Mouse (Mus musculus): Measurements from ENCODE around the gene Samd4. TPM values are rescaled to one million over a fixed set of nuclear protein-coding genes. Genes with fewer than 3 reads are reported as not detected.

Samd4 gene
- total and polyA plus RNA-seq, 3 experiments, result 0.22 TPM; not detected in 2

DNA sequence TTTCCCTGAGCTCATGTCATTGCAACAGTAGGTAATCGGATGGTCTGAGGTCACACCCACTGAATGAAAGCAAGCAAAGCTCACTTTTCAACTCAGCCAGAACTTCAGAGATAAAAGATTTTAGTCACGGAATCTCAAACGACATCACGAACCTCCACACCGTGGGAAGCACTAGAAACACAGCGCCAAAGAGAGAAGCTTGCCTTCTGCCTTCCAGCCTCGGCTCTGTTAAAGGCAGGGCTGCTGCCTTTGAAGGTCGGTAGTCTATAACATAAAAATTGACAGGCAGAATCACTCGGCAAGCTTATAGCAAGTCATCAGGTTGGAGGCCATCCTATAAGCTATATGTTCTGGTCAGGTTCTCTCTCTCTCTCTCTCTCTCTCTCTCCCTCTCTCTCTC lies 92.2 kb downstream of the Samd4 start:
- Histone ChIP-seq H3K36me3 (replicated peaks) (no peaks in the 10 kb centered on the region), H3K9me3 (replicated peaks) (no peaks in the 10 kb centered on the region)
- DNase-seq (ENCODE audit: low spot score), result no peak

DNA sequence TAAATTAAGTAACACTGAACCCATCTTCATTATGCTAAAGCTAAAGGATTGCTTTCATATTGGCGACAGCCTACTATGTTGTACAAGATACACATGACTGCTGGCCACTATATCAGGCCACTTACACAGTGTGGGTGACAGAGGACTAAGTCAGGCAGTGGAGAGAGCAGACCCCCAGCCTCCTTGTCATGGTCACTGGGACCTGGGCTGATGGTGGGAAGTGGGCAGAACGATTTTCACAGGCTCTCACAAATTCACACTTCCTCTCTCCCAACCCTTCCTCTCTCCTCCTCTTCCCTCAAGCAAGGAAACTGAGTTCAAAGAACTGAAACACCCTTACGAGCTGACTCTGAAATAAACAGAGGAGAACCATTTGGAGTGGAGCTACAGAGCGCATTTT lies 93.3 kb downstream of the Samd4 start:
- Histone ChIP-seq H3K36me3 (replicated peaks) (no peaks in the 10 kb centered on the region), H3K27me3 (ENCODE audit: insufficient read depth, low read length) (peaks cover 5% of the 10 kb centered on the region; the same call in 1 of the 2 replicates), H3K9me3 (replicated peaks) (no peaks in the 10 kb centered on the region), H3K4me3 (ENCODE audit: low read depth, low read length) (no peak overlapping the region), H3K4me1 (ENCODE audit: insufficient read depth, low read depth, low read length) (no peaks in the 10 kb centered on the region)
- ATAC-seq (ENCODE audit: extremely low read depth, insufficient number of reproducible peaks, low FRiP score, poor library complexity, severe bottlenecking), result no peak
- TF ChIP-seq GATA1 (IDR thresholded peaks at IDR 0.05; ENCODE audit: borderline replicate concordance, low read length) (no peak), CTCF (IDR thresholded peaks at IDR 0.05; ENCODE audit: low read depth, low read length) (no peak), GATA2 (IDR thresholded peaks at IDR 0.05; ENCODE audit: borderline replicate concordance, low read depth, low read length) (no peak), POLR2AphosphoS5 (IDR thresholded peaks at IDR 0.05; ENCODE audit: insufficient replicate concordance, low read depth, low read length) (no peak), TAL1 (conservative IDR thresholded peaks at IDR 0.05; ENCODE audit: low read depth, low read length) (no peak)
- DNase-seq (ENCODE audit: low spot score), result no peak

More for the DNA sequence above, 92.2 kb downstream of the Samd4 start:
- ATAC-seq (ENCODE audit: extremely low read depth, insufficient number of reproducible peaks, low FRiP score, poor library complexity, severe bottlenecking), result no peak
- TF ChIP-seq CTCF (IDR thresholded peaks at IDR 0.05; ENCODE audit: low read depth, low read length) (no peak), POLR2AphosphoS5 (IDR thresholded peaks at IDR 0.05; ENCODE audit: insufficient replicate concordance, low read depth, low read length) (no peak), TAL1 (conservative IDR thresholded peaks at IDR 0.05; ENCODE audit: low read depth, low read length) (no peak), GATA2 (IDR thresholded peaks at IDR 0.05; ENCODE audit: borderline replicate concordance, low read depth, low read length) (no peak), GATA1 (IDR thresholded peaks at IDR 0.05; ENCODE audit: borderline replicate concordance, low read length) (no peak)
- H3K4me1 ChIP-seq (ENCODE audit: insufficient read depth, low read depth, low read length), result no peaks in the 10 kb centered on the region
- H3K27me3 ChIP-seq (ENCODE audit: insufficient read depth, low read length), result peaks cover 6% of the 10 kb centered on the region; the same call in 1 of the 2 replicates
- no peak overlapping the region for H3K4me3 ChIP-seq (ENCODE audit: low read depth, low read length)

DNA sequence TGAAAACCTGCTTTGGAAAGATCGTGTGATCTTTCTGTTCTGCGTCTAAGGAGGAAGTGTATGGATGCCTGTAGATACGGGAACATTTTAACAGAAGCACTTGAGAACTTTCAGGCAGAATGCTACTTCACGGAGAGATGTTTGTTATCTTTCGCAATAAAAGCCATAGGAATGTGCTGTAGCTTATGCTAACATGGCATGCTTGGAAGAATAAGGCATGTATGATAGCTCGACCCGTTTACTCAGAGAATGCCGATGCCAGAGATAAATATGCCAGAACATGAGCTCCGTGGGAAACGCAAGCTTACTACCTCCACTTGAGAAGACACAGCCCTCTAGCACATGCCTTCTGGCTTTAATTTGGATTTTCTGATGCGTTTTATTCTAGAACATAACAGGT lies 94.1 kb downstream of the Samd4 start:
- H3K4me1 ChIP-seq (ENCODE audit: insufficient read depth, low read depth, low read length), result no peaks in the 10 kb centered on the region
- no peaks in the 10 kb centered on the region for H3K27me3 ChIP-seq (ENCODE audit: insufficient read depth, low read length)
- no peaks in the 10 kb centered on the region for H3K9me3 ChIP-seq (replicated peaks)
- no peak for ATAC-seq (ENCODE audit: extremely low read depth, insufficient number of reproducible peaks, low FRiP score, poor library complexity, severe bottlenecking)
- TF ChIP-seq TAL1 (conservative IDR thresholded peaks at IDR 0.05; ENCODE audit: low read depth, low read length) (no peak), GATA2 (IDR thresholded peaks at IDR 0.05; ENCODE audit: borderline replicate concordance, low read depth, low read length) (no peak), CTCF (IDR thresholded peaks at IDR 0.05; ENCODE audit: low read depth, low read length) (no peak), GATA1 (IDR thresholded peaks at IDR 0.05; ENCODE audit: borderline replicate concordance, low read length) (no peak), POLR2AphosphoS5 (IDR thresholded peaks at IDR 0.05; ENCODE audit: insufficient replicate concordance, low read depth, low read length) (no peak)
- no peaks in the 10 kb centered on the region for H3K36me3 ChIP-seq (replicated peaks)
- no peak overlapping the region for H3K4me3 ChIP-seq (ENCODE audit: low read depth, low read length)
- DNase-seq (ENCODE audit: low spot score), result no peak

DNA sequence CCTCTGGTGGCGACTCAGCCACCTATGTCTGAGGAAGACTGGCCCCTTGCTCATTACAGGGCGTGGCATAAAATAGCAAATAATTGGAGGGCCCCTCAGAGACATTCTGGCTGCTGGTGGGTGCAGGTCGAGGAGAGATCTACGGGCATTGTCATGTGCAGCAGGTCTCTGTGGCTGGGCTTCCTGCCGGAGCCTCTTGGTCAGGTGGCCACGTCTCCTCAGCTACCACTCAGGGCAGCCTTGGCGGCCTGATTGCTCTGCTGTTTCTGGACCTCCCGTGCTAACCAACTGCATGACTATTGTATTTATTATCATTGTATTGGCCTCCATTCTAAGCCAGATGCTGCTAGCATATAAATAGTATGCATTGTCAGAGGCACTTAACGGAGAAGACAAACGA lies 95.0 kb downstream of the Samd4 start:
- TF ChIP-seq TAL1 (conservative IDR thresholded peaks at IDR 0.05; ENCODE audit: low read depth, low read length) (no peak), POLR2AphosphoS5 (IDR thresholded peaks at IDR 0.05; ENCODE audit: insufficient replicate concordance, low read depth, low read length) (no peak), GATA1 (IDR thresholded peaks at IDR 0.05; ENCODE audit: borderline replicate concordance, low read length) (no peak), CTCF (IDR thresholded peaks at IDR 0.05; ENCODE audit: low read depth, low read length) (no peak), GATA2 (IDR thresholded peaks at IDR 0.05; ENCODE audit: borderline replicate concordance, low read depth, low read length) (no peak)
- H3K4me1 ChIP-seq (ENCODE audit: insufficient read depth, low read depth, low read length), result no peaks in the 10 kb centered on the region
- ATAC-seq (ENCODE audit: extremely low read depth, insufficient number of reproducible peaks, low FRiP score, poor library complexity, severe bottlenecking), result no peak
- no peaks in the 10 kb centered on the region for H3K27me3 ChIP-seq (ENCODE audit: insufficient read depth, low read length)
- no peaks in the 10 kb centered on the region for H3K9me3 ChIP-seq (replicated peaks)
- H3K4me3 ChIP-seq (ENCODE audit: low read depth, low read length), result no peak overlapping the region
- no peak for DNase-seq (ENCODE audit: low spot score)
- no peaks in the 10 kb centered on the region for H3K36me3 ChIP-seq (replicated peaks)

DNA sequence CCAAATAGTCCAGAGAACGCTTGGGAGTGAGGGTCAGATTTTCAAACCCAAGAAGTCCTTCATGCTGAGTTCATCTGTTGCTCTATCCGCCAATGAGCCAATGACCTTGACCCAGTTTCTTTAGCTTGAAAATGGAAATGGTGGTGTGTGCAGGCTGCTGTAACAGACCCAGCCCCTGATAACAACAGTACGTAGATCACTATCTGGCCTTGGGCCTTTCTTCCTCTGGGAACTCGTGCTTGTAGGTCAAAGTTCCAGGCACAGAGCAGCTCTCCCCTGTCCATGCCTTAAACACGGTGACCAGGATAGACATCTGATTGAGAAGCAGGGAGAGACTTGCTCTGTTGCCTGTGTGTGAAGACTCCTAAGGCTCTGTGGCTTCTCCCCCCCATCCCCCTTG lies 96.5 kb downstream of the Samd4 start:
- Histone ChIP-seq H3K4me1 (ENCODE audit: insufficient read depth, low read depth, low read length) (no peaks in the 10 kb centered on the region), H3K27me3 (ENCODE audit: insufficient read depth, low read length) (no peaks in the 10 kb centered on the region), H3K9me3 (replicated peaks) (no peaks in the 10 kb centered on the region), H3K36me3 (replicated peaks) (no peaks in the 10 kb centered on the region), H3K4me3 (ENCODE audit: low read depth, low read length) (no peak overlapping the region)
- no peak for DNase-seq (ENCODE audit: low spot score)
- ATAC-seq (ENCODE audit: extremely low read depth, insufficient number of reproducible peaks, low FRiP score, poor library complexity, severe bottlenecking), result no peak
- TF ChIP-seq CTCF (IDR thresholded peaks at IDR 0.05; ENCODE audit: low read depth, low read length) (no peak), GATA2 (IDR thresholded peaks at IDR 0.05; ENCODE audit: borderline replicate concordance, low read depth, low read length) (no peak), POLR2AphosphoS5 (IDR thresholded peaks at IDR 0.05; ENCODE audit: insufficient replicate concordance, low read depth, low read length) (no peak), TAL1 (conservative IDR thresholded peaks at IDR 0.05; ENCODE audit: low read depth, low read length) (no peak), GATA1 (IDR thresholded peaks at IDR 0.05; ENCODE audit: borderline replicate concordance, low read length) (no peak)

DNA sequence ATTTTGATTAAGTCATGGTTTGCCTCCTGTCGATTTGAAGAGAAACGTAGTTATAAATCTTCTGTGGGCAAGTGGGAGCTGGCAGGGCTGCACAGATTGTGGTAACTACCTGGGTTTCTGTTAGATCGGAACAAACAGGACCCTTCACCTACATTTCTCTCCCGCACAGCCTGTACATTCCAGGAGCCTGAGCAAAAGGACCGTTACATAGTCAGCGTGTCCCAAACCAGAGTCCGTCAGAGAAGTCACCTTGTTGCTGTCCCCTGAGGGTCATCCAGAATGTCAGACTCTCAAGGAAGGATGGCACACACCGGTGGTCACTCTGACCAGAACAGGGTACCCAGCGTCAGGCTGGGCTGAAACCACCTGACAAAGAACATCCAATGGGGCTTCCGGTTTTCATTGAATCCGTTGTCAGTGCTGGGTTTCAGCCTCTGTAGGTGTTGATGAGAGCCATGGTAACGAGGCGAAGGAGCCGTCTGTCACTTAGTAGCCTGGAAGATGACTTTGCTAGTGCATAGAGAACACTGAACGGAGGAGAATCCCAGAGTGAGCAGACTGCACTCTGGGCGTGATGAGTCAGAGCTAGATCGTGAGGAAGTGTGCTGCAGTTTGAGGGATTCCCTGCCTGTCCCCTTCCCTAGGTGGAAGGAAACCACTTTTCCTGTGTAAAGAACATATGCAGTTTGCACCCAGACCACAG lies 98.2 kb downstream of the Samd4 start:
- no peak for TF ChIP-seq POLR2AphosphoS5 (IDR thresholded peaks at IDR 0.05; ENCODE audit: insufficient replicate concordance, low read depth, low read length)
- no peak for TF ChIP-seq CTCF (IDR thresholded peaks at IDR 0.05; ENCODE audit: low read depth, low read length)
- TF ChIP-seq TAL1 (conservative IDR thresholded peaks at IDR 0.05; ENCODE audit: low read depth, low read length), result no peak
- no peak for TF ChIP-seq GATA1 (IDR thresholded peaks at IDR 0.05; ENCODE audit: borderline replicate concordance, low read length)
- TF ChIP-seq GATA2 (IDR thresholded peaks at IDR 0.05; ENCODE audit: borderline replicate concordance, low read depth, low read length), result no peak
- Histone ChIP-seq H3K9me3 (replicated peaks) (no peaks in the 10 kb centered on the region), H3K4me3 (ENCODE audit: low read depth, low read length) (no peak overlapping the region), H3K36me3 (replicated peaks) (no peaks in the 10 kb centered on the region), H3K27me3 (ENCODE audit: insufficient read depth, low read length) (no peaks in the 10 kb centered on the region), H3K4me1 (ENCODE audit: insufficient read depth, low read depth, low read length) (no peaks in the 10 kb centered on the region)
- ATAC-seq (ENCODE audit: extremely low read depth, insufficient number of reproducible peaks, low FRiP score, poor library complexity, severe bottlenecking), result no peak
- DNase-seq (ENCODE audit: low spot score), result no peak

Measured in G1E (cell line).